Comparison of ENCODE assay signal across 8 mouse cellular contexts in the genomic region with DNA sequence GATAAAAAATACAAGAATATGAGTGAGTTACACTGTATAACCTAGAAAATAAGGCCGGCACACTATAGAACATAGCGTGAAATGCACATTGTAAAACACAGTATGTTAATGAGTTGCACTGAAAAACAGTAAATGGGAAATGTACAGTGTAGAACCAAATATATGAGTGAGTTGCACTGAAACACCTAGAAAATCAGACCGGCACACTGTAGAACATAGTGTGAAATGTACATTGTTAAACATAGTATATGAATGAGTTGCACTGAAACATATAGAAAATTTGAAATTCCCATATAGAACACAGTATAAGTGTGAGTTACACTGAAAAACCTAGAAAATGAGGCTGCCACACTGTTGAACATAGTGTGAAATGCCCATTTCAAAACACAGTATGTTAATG.
DNase-seq lines count a peak whose midpoint lies in the region; ATAC-seq and TF ChIP-seq lines count a peak whose summit lies in the region.

No protein-coding gene starts in this region.

- WGBS in limb, embryonic 14.5 days: 73% methylated on average over 3 of the region's 3 CpGs

- intact Hi-C loops in heart, postnatal 10 days (cut with DNase I): no loop called here

- H3K4me3 ChIP-seq in limb, embryonic 14.5 days (replicated peaks; ENCODE audit: low read length): no peak overlapping the region

- H3K36me3 ChIP-seq in limb, embryonic 14.5 days (ENCODE audit: control insufficient read depth, insufficient read depth, low read length): no peaks in the 10 kb centered on the region

- H3K27ac ChIP-seq in limb, embryonic 14.5 days (replicated peaks; ENCODE audit: low read depth, low read length): no peak overlapping the region

- H3K27me3 ChIP-seq in limb, embryonic 14.5 days (ENCODE audit: control insufficient read depth, insufficient read depth, low read length): no peaks in the 10 kb centered on the region

- peak; percentile 16 to 28 for DNase-seq in cerebellum, postnatal 10 days
- DNase-seq in cerebellum, adult 9-10 months: no peak
- peak; percentile 55 for DNase-seq in CD4-positive helper T cell, adult 2 months (ENCODE audit: low read depth, low spot score)
- DNase-seq in embryo, embryonic 11.5 days (ENCODE audit: low read depth, low spot score): peak; percentile 66
- peak; percentile 1 to 4 for DNase-seq in heart, postnatal 10 days
- DNase-seq in limb, embryonic 14.5 days (ENCODE audit: low spot score): peak; percentile 81
- peak; percentile 19 for DNase-seq in neural tube, embryonic 10.5 days (ENCODE audit: extremely low spot score, low spot score)
- DNase-seq in layer of hippocampus, postnatal 36 days: no peak

- TF ChIP-seq POLR2A in limb, embryonic 14.5 days (IDR thresholded peaks at IDR 0.05; ENCODE audit: borderline replicate concordance, extremely low read depth, insufficient read depth, insufficient read length): no peak

- no peak overlapping the region for H3K9ac ChIP-seq in limb, embryonic 14.5 days (ENCODE audit: low read depth, low read length, severe bottlenecking)

- no peaks in the 10 kb centered on the region for H3K9me3 ChIP-seq in limb, embryonic 14.5 days (ENCODE audit: control insufficient read depth, low read length)

- H3K4me1 ChIP-seq in limb, embryonic 14.5 days (ENCODE audit: control insufficient read depth, insufficient read depth, low read length): no peaks in the 10 kb centered on the region

- ATAC-seq in limb, embryonic 14.5 days (ENCODE audit: low FRiP score, low read depth): peak; percentile 99

- H3K4me2 ChIP-seq in limb, embryonic 14.5 days (replicated peaks; ENCODE audit: low read depth, low read length, severe bottlenecking): no peak overlapping the region

Comparison
In these comparisons a context has a peak if more than half of its experiments do, and no peak if none do; other contexts are left out.
1. DNase-seq: peak in cerebellum, postnatal 10 days (2 of 2), CD4-positive helper T cell, adult 2 months (single experiment), embryo, embryonic 11.5 days (single experiment), heart, postnatal 10 days (2 of 2), limb, embryonic 14.5 days (single experiment) and neural tube, embryonic 10.5 days (single experiment); none in cerebellum, adult 9-10 months (single experiment) and layer of hippocampus, postnatal 36 days (0 of 2).